In the genomic region with DNA sequence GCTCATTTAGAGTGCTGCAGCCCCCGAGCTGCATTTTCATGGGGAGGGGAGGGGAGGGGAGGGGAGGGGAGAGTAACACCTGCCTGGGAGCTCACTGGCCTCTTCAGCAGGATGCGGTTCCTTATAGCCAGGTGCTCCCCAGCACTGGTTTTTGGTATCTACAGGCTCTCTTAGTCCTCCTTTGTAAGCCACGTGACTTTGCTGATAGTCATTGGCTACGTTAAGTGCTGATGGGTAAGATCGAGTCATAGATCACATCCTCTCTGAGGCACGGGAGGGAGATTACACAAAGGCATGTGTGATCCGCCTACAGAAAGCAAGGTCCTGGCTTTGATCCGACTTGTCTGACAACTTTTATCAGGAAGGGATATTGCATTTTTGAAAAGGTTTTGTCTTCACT, we compare ENCODE assay signal across 31 mouse cellular contexts.
DNase-seq lines count a peak whose midpoint lies in the region; ATAC-seq and TF ChIP-seq lines count a peak whose summit lies in the region.
"Had no signal": no experiment of that assay in that cellular context is flagged by ENCODE, and none has a peak within 500 bp of the region (broad histone marks: within the 10 kb centered on the region; RNA-seq: fewer than 3 reads in every experiment).

No protein-coding gene starts in this region.

- no peak overlapping the region for H3ac ChIP-seq in myocyte (ENCODE audit: control insufficient read depth, insufficient read length)

- no peaks in the 10 kb centered on the region for H3K79me2 ChIP-seq in myocyte (ENCODE audit: control insufficient read depth, insufficient read depth)

- H3K36me3 ChIP-seq in heart, embryonic 16.5 days (ENCODE audit: control insufficient read depth, insufficient read depth): no peaks in the 10 kb centered on the region
- H3K36me3 ChIP-seq in myocyte (ENCODE audit: control insufficient read depth, insufficient read depth): no peaks in the 10 kb centered on the region
- H3K36me3 ChIP-seq in lung, postnatal 0 days (ENCODE audit: insufficient read depth, low read length): no peaks in the 10 kb centered on the region
- H3K36me3 ChIP-seq: embryonic facial prominence, embryonic 13.5 days; forebrain, embryonic 10.5 days; forebrain, embryonic 15.5 days; kidney, embryonic 15.5 days; limb, embryonic 13.5 days; lung, embryonic 15.5 days; stomach, embryonic 15.5 days had no signal

- 27% methylated on average over 8 of the region's 8 CpGs for WGBS in heart, embryonic 16.5 days
- WGBS in lung, postnatal 0 days: 33% methylated on average over 8 of the region's 8 CpGs

- peaks cover 18% of the 10 kb centered on the region for H3K4me1 ChIP-seq in heart, embryonic 16.5 days (ENCODE audit: control insufficient read depth, insufficient read depth, low read length)
- no peaks in the 10 kb centered on the region for H3K4me1 ChIP-seq in lung, postnatal 0 days (ENCODE audit: insufficient read depth, low read depth, low read length)
- H3K4me1 ChIP-seq: forebrain, embryonic 15.5 days; stomach, embryonic 15.5 days had no signal

- no peak for DNase-seq in heart, postnatal 36 days
- peak; percentile 81 for DNase-seq in CD4-positive, CD25-positive, alpha-beta regulatory T cell, adult 2 months (ENCODE audit: low read depth, low spot score)
- peak; percentile 10 for DNase-seq in MN1 (ENCODE audit: low spot score)
- no peak for DNase-seq in testis, postnatal 10 days (ENCODE audit: low spot score)
- DNase-seq in adrenal gland, postnatal 4 days (ENCODE audit: low spot score in 2 of 2): no peak
- no peak for DNase-seq in lung, postnatal 0 days (ENCODE audit: low spot score)
- DNase-seq: adrenal gland, postnatal 10 days; B cell, adult 2 months; cerebellum, adult 11 months; cerebellum, adult 9-10 months; gastrocnemius, postnatal 36 days; heart, postnatal 4 days; kidney, adult 18-20 months; kidney, postnatal 25 days; lung, postnatal 36 days had no signal

- no peak; the same call in 1 of the 2 replicates for ATAC-seq in heart, embryonic 16.5 days (replicated peaks; ENCODE audit: extremely low read depth, insufficient read depth, low FRiP score)
- no peak for ATAC-seq in lung, postnatal 0 days
- ATAC-seq: forebrain, embryonic 15.5 days; midbrain, embryonic 16.5 days had no signal

- no peak overlapping the region for H3K9ac ChIP-seq in heart, embryonic 16.5 days (ENCODE audit: low read length)
- no peak overlapping the region for H3K9ac ChIP-seq in lung, postnatal 0 days (replicated peaks; ENCODE audit: low read depth)
- H3K9ac ChIP-seq: embryonic facial prominence, embryonic 13.5 days; forebrain, embryonic 15.5 days; hindbrain, embryonic 14.5 days; kidney, embryonic 15.5 days; limb, embryonic 13.5 days; lung, embryonic 15.5 days; stomach, embryonic 15.5 days had no signal

- no peak overlapping the region for H3K27ac ChIP-seq in heart, embryonic 16.5 days (ENCODE audit: low read length)
- no peak overlapping the region for H3K27ac ChIP-seq in lung, postnatal 0 days (ENCODE audit: low read length)
- H3K27ac ChIP-seq: embryonic facial prominence, embryonic 13.5 days; forebrain, embryonic 10.5 days; forebrain, embryonic 15.5 days; hindbrain, embryonic 14.5 days; kidney, embryonic 15.5 days; layer of hippocampus, adult 2 months; left cerebral cortex, adult 2 months; limb, embryonic 13.5 days; lung, embryonic 15.5 days; stomach, embryonic 15.5 days had no signal

- no peak overlapping the region for H3K4me3 ChIP-seq in heart, embryonic 16.5 days (ENCODE audit: low read length)
- no peak overlapping the region for H3K4me3 ChIP-seq in myocyte
- no peak overlapping the region for H3K4me3 ChIP-seq in lung, postnatal 0 days (ENCODE audit: low read depth, low read length)
- H3K4me3 ChIP-seq: embryonic facial prominence, embryonic 13.5 days; forebrain, embryonic 10.5 days; forebrain, embryonic 15.5 days; kidney, embryonic 15.5 days; layer of hippocampus, adult 2 months; left cerebral cortex, adult 2 months; limb, embryonic 13.5 days; lung, embryonic 15.5 days; stomach, embryonic 15.5 days had no signal

- H3K4me2 ChIP-seq in heart, embryonic 16.5 days (ENCODE audit: low read depth, low read length): 0 out of 2 replicates have a peak overlapping the region, but pooled peaks have one; percentile 6
- H3K4me2 ChIP-seq in myocyte (ENCODE audit: low read depth): no peak overlapping the region
- no peak overlapping the region for H3K4me2 ChIP-seq in lung, postnatal 0 days (replicated peaks; ENCODE audit: low read depth, low read length)
- H3K4me2 ChIP-seq: embryonic facial prominence, embryonic 13.5 days; forebrain, embryonic 15.5 days; heart, embryonic 11.5 days; hindbrain, embryonic 14.5 days; kidney, embryonic 15.5 days; limb, embryonic 13.5 days; liver, embryonic 11.5 days; lung, embryonic 15.5 days; midbrain, embryonic 11.5 days; stomach, embryonic 15.5 days had no signal

- no peak for TF ChIP-seq POLR2A in myocyte (IDR thresholded peaks at IDR 0.05; ENCODE audit: insufficient read length, low read depth)

- no peaks in the 10 kb centered on the region for H3K27me3 ChIP-seq in heart, embryonic 16.5 days (ENCODE audit: control insufficient read depth, insufficient read depth, low read length)
- no peaks in the 10 kb centered on the region for H3K27me3 ChIP-seq in myocyte (ENCODE audit: control insufficient read depth, insufficient read depth, insufficient read length)
- no peaks in the 10 kb centered on the region for H3K27me3 ChIP-seq in lung, postnatal 0 days (replicated peaks; ENCODE audit: insufficient read depth, low read length)
- H3K27me3 ChIP-seq: embryonic facial prominence, embryonic 13.5 days; forebrain, embryonic 15.5 days; kidney, embryonic 15.5 days; lung, embryonic 15.5 days; stomach, embryonic 15.5 days had no signal

- no peak for TF ChIP-seq EP300 in lung, postnatal 0 days (IDR thresholded peaks at IDR 0.05)

- no peak for TF ChIP-seq CTCF in lung, postnatal 0 days (IDR thresholded peaks at IDR 0.05)

- no peaks in the 10 kb centered on the region for H3K9me3 ChIP-seq in heart, embryonic 16.5 days (replicated peaks; ENCODE audit: control insufficient read depth, low read length)
- no peaks in the 10 kb centered on the region for H3K9me3 ChIP-seq in lung, postnatal 0 days (ENCODE audit: low read length)
- H3K9me3 ChIP-seq: embryonic facial prominence, embryonic 13.5 days; forebrain, embryonic 10.5 days; forebrain, embryonic 15.5 days; kidney, embryonic 15.5 days; limb, embryonic 13.5 days; lung, embryonic 15.5 days; stomach, embryonic 15.5 days had no signal

- intact Hi-C loops in heart, postnatal 36 days (cut with DNase I): no loop called here

TF ChIP-seq in myocyte, 11 proteins besides CTCF, POLR2A, EP300 and RAD21:
- TF ChIP-seq SRF (IDR thresholded peaks at IDR 0.05; ENCODE audit: control insufficient read depth, insufficient read length, low read depth): no peak
- no peak for TF ChIP-seq CEBPB (IDR thresholded peaks at IDR 0.05; ENCODE audit: insufficient read depth, poor library complexity, severe bottlenecking)
- TF ChIP-seq USF1 (IDR thresholded peaks at IDR 0.05; ENCODE audit: low read depth): peak; percentile 60

Comparison
In these comparisons a context has a peak if more than half of its experiments do, and no peak if none do; other contexts are left out.
1. DNase-seq: peak in CD4-positive, CD25-positive, alpha-beta regulatory T cell, adult 2 months (single experiment) and MN1 (single experiment); none in heart, postnatal 36 days (0 of 2), testis, postnatal 10 days (single experiment), adrenal gland, postnatal 4 days (0 of 2) and lung, postnatal 0 days (single experiment).